Mouse (Mus musculus) megakaryocyte, embryonic 14.5 days (primary cell): ENCODE data around the gene Dctn5.

Experiments
- FLI1 ChIP-seq: IDR thresholded peaks from 2 replicates; pipeline ENCODE4 v1.6.1; 2012; ENCODE audit warnings: low read length, inconsistent platforms, mixed read lengths
- GATA1 ChIP-seq: IDR thresholded peaks from 3 replicates; pipeline ENCODE4 v1.6.1; 2012; ENCODE audit warnings: mixed read lengths, low read length, inconsistent platforms, borderline replicate concordance

GRCm38 (mm10) chr7:122133338-122133625 lies 441 bp downstream of the Dctn5 start:
- TF ChIP-seq GATA1 (no peak), FLI1 (no peak)
